Mouse (Mus musculus) hindlimb bud, embryonic 11.5 days (tissue): Measurements from ENCODE around the gene Junb.

Experiments
- DNase-seq: peaks from one replicate; pipeline ENCODE4 v3.0.0-alpha.2; 2012; ENCODE audit warnings: low read depth, low spot score; ENCODE audit errors: extremely low spot score

The Junb gene

DNA sequence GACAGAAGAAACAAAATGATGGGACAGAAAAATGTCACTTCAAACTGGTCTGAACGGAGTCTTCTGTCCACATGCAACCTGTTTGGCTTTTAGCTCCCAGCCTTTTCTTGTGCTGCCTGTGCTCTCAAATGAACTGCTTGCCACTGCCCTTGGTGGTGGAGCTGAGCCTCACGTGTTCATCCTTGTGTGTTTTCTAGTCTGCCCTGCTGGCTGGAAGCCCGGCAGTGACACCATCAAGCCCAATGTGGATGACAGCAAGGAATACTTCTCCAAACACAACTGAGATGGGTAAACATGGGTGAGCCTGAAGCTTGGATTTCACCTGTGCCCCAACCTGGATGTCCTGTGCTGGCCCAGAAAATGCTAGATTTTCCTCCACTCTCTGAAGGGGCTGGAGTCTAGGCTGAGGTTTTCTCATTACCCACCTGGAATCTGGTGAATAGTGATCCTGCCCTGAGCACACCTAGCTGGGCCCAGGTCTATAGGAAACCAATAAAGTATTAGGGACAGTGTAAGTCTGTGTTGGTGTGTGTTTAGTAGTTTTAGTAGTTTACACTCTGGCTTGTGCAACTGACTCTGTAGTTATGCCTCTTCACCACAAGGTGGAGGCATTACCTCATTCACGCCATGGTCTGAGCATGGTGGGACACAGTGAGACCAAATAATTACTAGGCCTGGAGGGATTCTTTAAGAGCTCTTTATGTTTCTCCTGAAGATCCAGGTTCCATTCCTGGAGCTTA lies 4.5 kb downstream of the Junb start:
- DNase-seq, result no peak

DNA sequence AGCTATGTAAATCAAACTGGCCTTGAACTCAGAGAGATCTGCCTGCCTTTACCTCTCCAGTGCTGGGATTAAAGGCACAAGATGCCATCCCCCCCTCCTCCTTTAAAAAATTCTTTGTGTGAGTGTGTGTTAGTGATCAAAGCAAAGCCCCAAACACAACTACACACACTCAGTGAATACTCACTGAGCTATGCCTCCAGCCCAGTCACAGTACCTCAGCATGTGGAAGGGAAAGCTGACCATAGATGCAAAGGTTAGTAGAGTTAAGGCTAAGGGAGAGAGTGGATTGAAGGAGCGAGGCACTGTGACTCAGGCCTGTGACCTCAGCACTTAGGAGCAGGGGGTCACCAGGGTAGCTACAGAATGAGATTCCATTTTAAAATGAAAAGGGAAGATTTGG lies 5.4 kb downstream of the Junb start:
- DNase-seq, result no peak

DNA sequence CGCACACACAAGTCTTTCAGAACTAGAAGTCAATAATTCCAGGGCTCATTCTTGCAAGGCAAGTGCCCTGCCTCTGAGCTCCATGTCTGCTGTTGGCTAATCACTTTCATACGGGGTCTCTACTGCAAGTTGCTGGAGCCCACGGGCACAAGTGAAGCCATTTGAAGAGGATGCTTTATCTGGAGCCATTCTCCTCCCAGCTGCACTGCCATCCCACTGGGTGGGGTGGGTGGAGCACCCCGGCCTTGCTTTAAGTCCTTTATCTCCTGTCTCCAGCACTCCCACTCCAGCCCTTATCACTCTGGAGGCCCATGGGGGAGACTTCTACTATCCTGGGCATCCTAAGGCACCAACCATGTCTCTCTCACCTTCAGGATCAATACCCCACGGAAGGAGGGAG lies 7.6 kb downstream of the Junb start:
- no peak for DNase-seq

DNA sequence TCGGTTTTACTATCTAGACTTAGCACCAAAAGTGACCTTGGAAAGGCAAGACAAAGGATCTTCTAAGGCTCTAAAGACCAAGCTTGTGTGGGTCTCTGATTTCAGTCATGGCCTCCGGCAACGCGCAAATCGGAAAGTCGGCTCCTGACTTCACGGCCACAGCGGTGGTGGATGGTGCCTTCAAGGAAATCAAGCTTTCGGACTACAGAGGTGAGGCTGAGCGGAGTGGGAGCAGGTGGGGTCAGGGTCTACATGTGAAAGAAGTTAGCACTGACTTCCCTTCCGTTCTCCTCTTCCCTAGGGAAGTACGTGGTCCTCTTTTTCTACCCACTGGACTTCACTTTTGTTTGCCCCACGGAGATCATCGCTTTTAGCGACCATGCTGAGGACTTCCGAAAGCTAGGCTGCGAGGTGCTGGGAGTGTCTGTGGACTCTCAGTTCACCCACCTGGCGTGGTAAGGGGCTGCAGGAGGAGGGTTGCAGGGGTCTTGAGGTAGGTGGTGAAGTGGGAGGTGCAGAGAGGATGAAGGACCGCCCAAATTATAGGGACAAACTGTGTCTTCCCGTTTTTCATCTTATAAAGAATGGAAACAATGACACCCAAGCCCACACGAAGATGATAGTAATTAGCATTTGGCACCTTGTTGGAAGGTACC lies 8.3 kb downstream of the Junb start:
- no peak for DNase-seq

DNA sequence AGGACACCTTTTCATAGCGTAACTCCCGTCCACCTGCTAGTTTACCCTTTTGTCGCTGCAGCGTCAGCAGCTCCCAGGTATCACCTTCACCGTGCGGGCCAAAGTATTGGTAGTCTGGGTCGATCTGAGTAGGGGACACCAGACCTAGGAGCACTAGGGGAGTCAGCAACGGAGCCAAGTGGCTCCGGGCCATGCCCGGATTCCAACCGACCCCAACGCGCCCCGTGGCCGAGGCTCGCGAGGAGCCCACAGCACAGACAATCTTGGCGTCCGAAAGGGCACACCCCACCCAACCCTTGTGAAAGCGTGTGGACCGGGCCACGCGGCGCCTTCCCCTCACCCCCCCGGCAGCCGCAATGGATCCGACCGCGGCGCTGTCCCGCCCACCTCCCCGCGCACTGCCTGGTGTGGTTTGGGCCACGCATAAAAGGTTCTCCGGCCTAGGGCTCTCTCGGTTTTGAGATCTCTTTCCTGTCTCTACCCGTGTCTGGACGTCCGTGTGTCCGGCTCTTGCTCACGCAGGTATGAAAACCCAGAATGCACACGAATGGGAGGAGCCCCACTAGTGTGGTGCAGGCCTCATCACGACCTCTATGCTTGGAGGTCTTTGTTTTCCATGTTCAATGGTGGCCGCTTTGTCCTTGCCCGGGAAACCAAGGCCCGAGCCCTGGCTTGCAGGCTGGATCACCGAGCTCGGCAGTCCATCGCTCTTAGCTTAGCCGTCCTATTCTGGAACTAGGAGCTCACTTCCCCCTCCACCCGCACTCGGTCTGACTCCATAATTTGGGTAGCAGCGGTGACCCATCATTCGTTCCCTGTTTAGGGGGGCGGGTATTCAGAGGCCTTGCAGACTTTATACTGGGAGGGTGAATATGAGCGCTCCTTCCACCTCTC lies 9.0 kb downstream of the Junb start, which contains the start of the genes Gm49661, Prdx2 and Rnaseh2a:
TSS of gene Gm49661 (minus strand) at position 193 of the 894 bp plus-strand sequence.
TSS of gene Prdx2 (plus strand) at position 347 of the 894 bp plus-strand sequence.
TSS of gene Rnaseh2a (minus strand) at position 527 of the 894 bp plus-strand sequence.
- no peak for DNase-seq

DNA sequence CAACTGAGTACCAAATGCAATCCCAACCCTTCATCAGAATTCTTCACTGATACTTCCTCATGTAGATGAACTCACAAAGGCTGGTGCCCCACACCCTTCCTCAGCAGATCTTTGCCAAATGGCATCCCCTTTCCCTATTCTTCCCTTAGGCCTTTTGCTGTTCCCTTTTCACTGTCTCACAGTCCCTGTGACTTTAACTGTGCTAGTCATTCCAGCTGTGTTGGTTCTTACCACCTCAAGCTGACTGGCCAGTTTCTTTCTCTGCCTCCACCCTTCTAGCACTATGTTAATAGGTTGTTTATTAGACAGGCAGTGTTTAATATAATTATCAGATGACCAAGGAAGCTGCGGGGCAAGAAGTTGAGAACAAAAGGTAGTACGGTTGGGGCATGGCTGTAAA lies 9.9 kb downstream of the Junb start:
- DNase-seq, result no peak

DNA sequence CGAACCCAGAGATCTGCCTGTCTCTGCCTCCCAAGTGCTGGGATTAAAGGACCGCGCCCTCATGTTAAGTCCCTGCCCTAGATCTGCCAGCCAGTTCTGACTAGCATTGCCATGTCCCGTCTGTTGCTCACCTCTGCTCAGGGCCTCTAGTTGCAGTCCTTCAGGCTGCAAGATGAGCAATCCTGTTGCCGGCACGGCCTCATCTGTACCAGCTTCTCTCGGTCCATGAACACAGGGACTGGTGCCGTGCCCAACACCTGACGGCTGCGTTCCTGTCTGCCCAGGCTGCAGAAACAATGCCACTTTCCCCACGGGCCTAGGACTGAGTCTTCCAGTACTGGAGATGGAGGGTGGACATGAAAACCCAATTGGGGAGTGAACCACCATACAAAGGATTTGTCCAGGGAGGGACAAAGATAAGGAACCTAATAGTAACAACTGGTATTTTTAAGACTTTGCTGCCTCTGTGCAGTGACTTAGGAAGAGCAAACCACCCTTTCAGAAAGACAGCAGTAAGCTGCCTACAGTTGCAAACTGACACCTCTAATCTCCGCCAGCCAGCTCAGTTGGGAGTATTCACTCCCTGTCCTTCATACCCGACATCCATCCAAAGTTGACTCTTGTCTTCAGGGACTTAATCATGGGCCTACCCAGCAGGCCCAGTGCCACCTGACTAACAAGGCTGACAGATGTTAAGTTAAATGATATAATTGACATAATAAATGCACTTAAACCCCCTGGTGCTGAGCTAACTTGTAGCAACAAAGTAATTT lies 10.8 kb downstream of the Junb start:
- DNase-seq, result no peak

DNA sequence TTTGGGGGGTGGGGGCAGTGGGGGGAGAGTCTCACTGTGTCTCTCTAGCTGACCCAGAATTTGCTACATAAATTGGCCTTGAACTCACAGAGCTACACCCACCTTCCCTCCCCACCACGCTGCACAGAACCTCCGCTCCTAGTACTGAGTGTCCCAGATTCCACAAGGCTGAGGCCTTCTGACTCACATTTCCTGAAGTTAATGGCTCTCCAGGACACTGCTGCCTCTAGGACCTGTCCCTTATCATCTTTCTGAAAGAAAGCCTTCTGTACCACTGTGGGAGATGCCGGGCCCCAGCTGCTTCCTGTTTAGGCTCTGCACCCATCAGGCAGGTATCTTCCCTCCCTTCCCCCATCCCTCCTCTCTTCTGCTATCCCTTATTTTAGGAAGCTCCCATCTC lies 11.9 kb downstream of the Junb start:
- no peak for DNase-seq

DNA sequence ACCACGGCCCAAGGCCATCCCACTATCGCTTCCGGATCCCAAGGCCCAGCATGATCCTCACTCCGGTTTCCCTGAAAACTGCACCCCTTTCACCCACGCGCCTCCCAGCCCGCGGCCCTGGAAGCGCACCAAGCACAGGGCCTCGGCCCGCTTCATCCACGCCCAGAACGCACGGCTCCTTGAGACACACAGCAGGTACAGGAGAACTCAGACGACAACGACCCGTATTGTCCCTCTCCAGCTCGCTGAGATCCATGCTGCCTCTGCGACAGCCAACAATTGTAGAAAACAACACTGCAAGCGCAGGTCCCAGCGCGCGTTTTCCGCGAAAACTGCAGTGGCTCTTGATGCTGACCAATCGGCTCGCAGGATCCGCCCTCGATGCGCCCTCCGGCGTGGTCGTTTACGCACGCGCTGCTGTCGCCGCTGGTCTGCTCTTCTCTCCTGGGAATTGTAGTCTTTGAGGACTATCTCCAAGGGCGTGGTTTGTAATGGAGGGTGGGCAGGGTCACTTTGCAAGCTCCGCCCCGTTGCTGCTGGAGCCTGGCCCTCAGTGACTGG lies 12.7 kb downstream of the Junb start:
- DNase-seq, result peak; percentile 90

DNA sequence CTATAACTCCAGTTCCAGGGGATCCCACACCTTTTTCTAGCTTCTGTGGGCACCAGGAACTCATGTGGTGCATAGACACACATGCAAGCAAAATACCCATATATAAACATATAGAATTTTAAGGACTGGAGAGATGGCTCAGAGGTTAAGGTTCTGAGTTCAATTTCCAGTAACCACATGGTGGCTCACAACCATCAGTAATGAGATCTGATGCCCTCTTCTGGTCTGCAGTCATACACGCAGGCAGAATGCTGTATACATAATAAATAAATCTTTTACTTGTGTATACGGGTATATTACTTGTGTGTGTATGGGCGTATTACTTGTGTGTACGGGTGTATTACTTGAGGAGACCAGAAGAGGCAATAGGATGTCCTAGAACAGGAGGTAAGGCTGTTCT lies 14.6 kb downstream of the Junb start:
- DNase-seq, result no peak

DNA sequence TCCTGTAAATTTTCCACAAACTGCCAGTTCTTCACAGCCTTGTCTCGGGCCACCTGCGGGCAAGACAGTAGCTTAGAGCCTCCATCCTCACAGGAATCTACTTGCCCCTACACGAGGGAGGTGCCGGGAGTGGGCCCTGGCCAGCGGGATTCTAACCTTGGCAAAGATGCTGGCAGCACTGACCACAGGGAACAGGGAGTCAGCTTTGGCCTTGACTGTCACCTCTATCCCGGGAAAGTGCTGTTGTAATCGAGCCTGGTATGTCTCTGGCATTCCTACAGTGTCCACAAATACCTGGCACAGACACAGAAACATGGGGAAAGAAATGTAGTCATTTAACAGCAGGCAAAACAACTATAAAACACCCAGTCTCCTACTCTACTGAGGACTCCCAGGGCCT lies 18.7 kb downstream of the Junb start:
- DNase-seq, result no peak

DNA sequence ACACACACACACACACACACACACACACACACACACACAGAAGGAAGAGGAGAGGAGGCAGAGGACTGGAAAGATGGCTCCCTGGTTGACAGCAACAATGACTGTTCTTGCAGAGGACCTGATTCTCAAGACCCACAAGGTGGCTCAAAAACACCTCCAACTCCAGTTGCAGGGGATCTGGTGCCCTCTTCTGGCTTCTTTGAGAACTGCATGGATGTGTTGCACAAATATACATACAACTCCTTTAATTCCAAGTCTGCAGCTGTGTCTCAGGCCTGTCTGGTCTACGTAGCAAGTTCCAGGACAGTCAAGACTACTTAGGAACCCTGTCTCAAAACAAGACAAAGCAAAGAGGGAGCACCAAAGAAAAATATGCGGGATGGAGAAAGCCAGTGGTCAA lies 21.8 kb downstream of the Junb start:
- DNase-seq, result no peak

DNA sequence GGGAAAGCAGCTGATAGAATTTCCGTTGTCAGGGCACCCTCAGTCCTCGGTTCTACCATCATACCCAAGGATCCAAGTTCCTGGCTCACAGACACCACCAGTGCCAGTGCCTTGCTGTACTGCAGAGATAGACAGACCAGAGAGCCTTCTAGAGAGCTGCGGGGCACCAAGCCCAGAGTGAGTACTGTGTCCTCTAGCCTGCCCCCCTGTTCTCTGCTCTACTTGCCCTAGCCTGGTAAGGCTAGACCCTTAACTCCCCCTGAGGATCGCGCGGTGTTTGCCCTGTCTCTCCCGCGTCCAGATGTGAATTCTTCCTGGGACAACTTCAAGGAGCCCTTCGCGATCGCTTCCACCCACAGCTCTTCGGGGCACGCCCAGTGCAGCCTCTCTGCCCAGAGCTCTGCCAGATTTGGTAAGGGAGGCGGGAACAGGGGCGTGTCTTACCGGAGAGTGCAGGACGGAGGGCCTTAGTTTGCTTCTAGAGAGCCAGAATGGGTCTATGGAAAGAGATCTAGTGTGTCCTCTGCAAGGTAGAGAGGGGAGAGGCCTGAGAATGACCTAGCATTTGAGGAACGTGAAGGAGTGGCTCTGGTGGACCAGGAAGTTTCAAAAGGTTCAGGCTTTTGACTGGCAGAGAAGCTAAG lies 25.8 kb downstream of the Junb start:
- DNase-seq, result no peak

DNA sequence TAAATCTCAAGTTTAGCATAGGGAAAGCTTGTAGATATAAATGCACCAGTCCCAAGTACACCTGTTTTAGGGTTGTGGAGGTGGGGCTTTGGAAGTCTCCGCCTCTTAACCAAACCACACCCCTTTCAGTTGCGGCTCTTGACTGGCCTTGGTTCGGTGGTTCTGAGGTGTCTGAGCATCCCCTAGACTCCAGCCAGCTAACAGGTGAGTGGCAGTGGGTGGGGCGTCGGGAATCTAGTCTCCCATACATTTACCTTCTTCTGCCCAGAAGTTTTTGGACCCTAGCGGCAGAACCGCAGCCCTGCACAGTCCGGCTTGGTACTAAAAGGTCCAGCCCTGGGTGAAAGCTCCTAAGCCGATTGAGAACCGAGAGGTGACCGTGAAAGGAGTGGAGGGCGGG lies 28.8 kb downstream of the Junb start:
- no peak for DNase-seq

DNA sequence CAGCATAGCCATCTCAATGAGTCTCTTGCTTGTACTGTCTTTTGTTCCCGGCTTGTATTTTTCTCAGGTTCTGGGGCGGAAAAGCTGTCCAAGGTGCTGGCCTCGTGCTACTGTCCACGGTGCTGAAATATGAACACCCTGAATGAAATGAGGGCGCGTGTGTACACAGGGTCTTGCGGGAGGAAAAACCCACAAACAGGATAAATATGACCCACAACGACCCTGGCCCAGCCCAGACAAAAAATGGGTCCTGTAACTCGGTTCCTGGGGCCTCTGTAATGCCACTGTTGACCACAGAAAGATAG lies 31.3 kb downstream of the Junb start:
- DNase-seq, result no peak

DNA sequence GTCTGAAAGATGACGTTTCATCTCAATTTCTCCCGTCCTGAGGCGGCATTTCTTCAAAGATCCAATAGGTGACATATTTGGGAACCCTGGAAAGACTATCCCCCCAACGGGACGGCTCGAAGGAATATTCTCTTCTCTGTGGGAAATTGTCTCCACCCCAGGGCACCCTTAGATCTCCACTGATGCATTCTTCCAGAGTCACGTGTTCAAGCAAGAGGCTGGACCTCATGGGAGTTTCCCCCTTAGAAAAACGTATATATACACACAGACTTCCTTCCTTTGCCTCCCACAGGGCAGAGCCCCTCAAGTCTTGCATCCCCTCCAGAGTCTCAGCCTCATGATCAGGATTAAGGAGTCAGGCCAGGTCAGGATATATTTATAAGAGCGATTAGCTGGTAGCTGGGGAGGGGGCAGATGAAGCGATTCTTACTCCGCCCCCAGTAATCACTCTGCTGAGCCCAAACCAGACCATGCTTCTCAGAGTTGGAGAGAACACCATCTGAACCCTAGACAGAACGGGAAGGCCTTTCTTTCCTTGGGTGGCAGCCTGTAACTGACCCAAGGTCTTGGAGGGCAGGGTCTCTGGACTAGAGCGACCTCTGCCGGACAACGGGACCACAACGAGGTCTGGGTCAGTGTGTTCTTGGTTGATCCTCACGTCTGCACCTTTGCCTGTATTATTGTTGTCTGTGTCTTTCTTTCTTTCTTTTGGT lies 31.8 kb downstream of the Junb start, which contains the start of gene Rtbdn:
TSS of gene Rtbdn (plus strand) at position 464 of the 713 bp plus-strand sequence.
- no peak for DNase-seq

DNA sequence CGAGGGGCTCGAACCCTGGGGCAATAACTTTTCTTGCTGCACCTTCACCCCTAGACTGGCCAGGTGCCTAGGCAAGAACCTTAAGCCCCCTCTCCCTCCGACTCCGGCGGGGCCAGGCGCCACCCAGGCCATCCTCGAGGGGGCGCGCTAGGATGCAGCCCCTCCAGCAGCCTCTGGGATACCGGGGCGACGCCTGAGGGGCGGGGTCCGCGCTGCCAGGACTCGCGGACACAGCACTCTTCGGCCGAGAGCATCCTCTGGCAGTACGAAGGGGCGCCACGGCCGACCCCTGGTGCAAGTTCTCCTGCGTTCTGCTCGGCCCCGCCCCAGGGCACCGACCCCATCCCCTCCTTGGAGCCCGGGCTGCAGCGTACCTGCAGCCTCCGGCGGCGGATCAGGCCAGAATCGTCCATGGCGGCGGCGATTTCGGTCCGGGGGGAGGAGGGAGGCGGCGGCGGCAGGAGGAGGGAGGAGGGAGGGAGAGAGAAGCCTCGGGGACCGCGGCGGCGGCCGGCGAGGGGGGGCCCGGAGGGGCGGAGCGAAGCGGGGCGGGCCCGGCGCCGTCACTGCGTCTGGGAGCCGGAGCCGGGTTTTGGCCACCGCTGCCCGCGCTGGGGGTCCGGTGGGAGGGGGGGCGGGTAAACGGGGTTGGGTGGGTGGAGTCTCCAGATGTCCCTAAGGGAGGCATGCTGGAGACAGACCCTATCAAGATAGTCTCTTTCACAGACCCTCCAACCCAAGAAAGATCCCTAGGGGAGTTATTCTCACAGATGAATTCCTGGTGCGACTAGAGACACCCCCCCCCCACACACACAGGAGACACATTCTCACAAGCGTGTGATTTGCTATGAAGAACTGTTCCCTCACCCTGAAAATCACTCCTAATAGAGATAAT lies 32.6 kb downstream of the Junb start:
- no peak for DNase-seq

DNA sequence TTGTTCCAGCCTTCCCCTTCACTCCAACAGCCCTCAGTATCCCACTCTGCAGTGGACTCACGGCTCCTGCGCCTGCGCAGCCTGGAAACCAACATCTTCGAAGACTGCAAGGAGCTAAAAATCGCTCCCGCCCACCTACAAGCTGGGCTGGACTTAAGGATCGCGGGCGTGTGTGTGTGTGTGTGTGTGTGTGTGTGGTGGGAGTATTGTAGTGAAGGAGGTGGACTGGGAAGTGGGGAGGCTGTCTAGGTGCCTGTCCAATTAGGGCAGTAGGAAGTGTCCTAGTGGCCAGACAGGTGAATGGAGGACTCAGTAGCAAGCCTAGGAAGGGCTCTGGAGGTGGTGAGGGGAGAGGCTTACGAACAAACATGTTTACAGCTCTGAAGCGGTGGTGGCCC lies 33.3 kb downstream of the Junb start:
- no peak for DNase-seq
